Mouse (Mus musculus) A20 (cell line): Measurements from ENCODE around the gene Sik1.
A peak's percentile ranks its signal among the peaks of the same experiment; 100 is the strongest.

Source experiments
- DNase-seq: peaks from one replicate; pipeline ENCODE4 v3.0.0-alpha.2; 2011; ENCODE audit warnings: low read depth, low spot score

The Sik1 gene

GRCm38 (mm10) chr17:31875326-31875930, 19.8 kb upstream of the Sik1 start:
- peak; percentile 40 for DNase-seq

GRCm38 (mm10) chr17:31874691-31875090, 19.1 kb upstream of the Sik1 start:
- DNase-seq = no peak

GRCm38 (mm10) chr17:31873973-31874372, 18.4 kb upstream of the Sik1 start:
- no peak for DNase-seq

GRCm38 (mm10) chr17:31873185-31873870, 17.7 kb upstream of the Sik1 start:
- no peak for DNase-seq

GRCm38 (mm10) chr17:31872826-31873165, 17.2 kb upstream of the Sik1 start:
- no peak for DNase-seq

- no peak for DNase-seq
Measured at GRCm38 (mm10) chr17:31871968-31872825, 16.6 kb upstream of the Sik1 start.

- peak; percentile 34 for DNase-seq
Measured at GRCm38 (mm10) chr17:31870931-31871421, 15.4 kb upstream of the Sik1 start.

- no peak for DNase-seq
Measured at GRCm38 (mm10) chr17:31870446-31870845, 14.8 kb upstream of the Sik1 start.

GRCm38 (mm10) chr17:31868076-31868475, 12.5 kb upstream of the Sik1 start:
- DNase-seq = no peak

GRCm38 (mm10) chr17:31867061-31867460, 11.5 kb upstream of the Sik1 start:
- DNase-seq = no peak

- no peak for DNase-seq
Measured at GRCm38 (mm10) chr17:31865636-31866035, 10.0 kb upstream of the Sik1 start.

GRCm38 (mm10) chr17:31864666-31865450, 9.3 kb upstream of the Sik1 start:
- no peak for DNase-seq

- no peak for DNase-seq
Measured at GRCm38 (mm10) chr17:31863151-31863815, 7.7 kb upstream of the Sik1 start.

GRCm38 (mm10) chr17:31862136-31862535, 6.5 kb upstream of the Sik1 start:
- DNase-seq = no peak

GRCm38 (mm10) chr17:31861661-31862060, 6.1 kb upstream of the Sik1 start:
- no peak for DNase-seq

- DNase-seq = no peak
Measured at GRCm38 (mm10) chr17:31860856-31861255, 5.3 kb upstream of the Sik1 start.

GRCm38 (mm10) chr17:31859367-31859766, 3.8 kb upstream of the Sik1 start:
- no peak for DNase-seq

GRCm38 (mm10) chr17:31858786-31859185, 3.2 kb upstream of the Sik1 start:
- DNase-seq = no peak

GRCm38 (mm10) chr17:31857903-31858426, 2.4 kb upstream of the Sik1 start:
- no peak for DNase-seq

GRCm38 (mm10) chr17:31857251-31857650, 1.6 kb upstream of the Sik1 start:
- no peak for DNase-seq
